Mouse (Mus musculus) embryonic fibroblast, embryonic 13.5 days (primary cell): ENCODE data around the gene Cmbl.

Experiments used
- CTCF ChIP-seq: IDR thresholded peaks from 2 replicates; pipeline ENCODE4 v1.5.1; 2011; ENCODE audit warnings: mild to moderate bottlenecking, control low read depth, low read length, moderate library complexity, borderline replicate concordance; ENCODE audit not compliant: insufficient read depth
- POLR2A ChIP-seq: IDR thresholded peaks from 2 replicates; pipeline ENCODE4 v1.6.1; 2011; ENCODE audit warnings: low read depth, mild to moderate bottlenecking, control low read depth, low read length, moderate library complexity

DNA sequence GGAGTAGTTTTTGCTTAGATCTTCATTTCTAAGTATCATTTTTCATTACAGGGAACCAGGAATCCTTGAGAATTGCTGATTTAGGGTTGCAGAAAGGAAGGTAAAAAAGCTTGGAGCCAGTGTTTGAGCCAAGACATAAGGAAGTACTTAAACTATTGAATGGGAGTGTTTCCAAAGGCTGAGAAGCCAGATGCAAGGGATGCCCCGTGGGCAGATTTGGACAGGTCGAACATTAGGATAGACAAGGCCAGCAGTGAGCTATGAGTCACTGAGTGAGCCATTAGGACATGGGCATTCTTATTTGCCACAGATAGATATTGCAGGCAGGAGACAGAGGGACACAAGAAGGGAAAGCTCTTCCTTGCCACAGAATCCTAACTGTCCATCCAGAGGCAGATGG, 49.5 kb downstream of the Cmbl start:
- TF ChIP-seq CTCF (no peak), POLR2A (no peak)
